Mouse (Mus musculus) neural tube, embryonic 14.5 days (tissue): ENCODE results near the gene Pawr. TPM values are rescaled to one million over a fixed set of nuclear protein-coding genes. Genes with fewer than 3 reads are reported as not detected.

Experiments
- ATAC-seq: fragments of 200-750 bp; cut with Nextera tagmentation; 2 replicates; pipeline ENCODE4 v1.8.0; 2017; ENCODE audit warnings: low read depth, mild to moderate bottlenecking, moderate TSS enrichment, moderate library complexity
- H3K27ac ChIP-seq: fragments of 300-500 bp; sonication (generic); 2 replicates; pipeline ENCODE4 v1.5.1; 2014; ENCODE audit warnings: low read depth, mild to moderate bottlenecking, control low read depth, low read length, moderate library complexity, mixed read lengths
- H3K27me3 ChIP-seq: fragments of 300-500 bp; sonication (generic); 2 replicates; pipeline ENCODE4 v1.6.1; 2014; ENCODE audit warnings: low read length; ENCODE audit not compliant: control insufficient read depth, insufficient read depth
- H3K36me3 ChIP-seq: fragments of 300-500 bp; sonication (generic); 2 replicates; pipeline ENCODE4 v1.6.1; 2014; ENCODE audit warnings: low read length, mixed read lengths; ENCODE audit not compliant: control insufficient read depth, insufficient read depth
- H3K4me1 ChIP-seq: fragments of 300-500 bp; sonication (generic); 2 replicates; pipeline ENCODE4 v1.6.1; 2014; ENCODE audit warnings: low read length; ENCODE audit not compliant: control insufficient read depth, insufficient read depth
- H3K4me2 ChIP-seq: fragments of 300-500 bp; sonication (generic); 2 replicates; pipeline ENCODE4 v1.6.1; 2014; ENCODE audit warnings: mild to moderate bottlenecking, low read depth, low read length, control low read depth
- H3K4me3 ChIP-seq: fragments of 300-500 bp; sonication (generic); 2 replicates; pipeline ENCODE4 v1.5.1; 2014; ENCODE audit warnings: low read depth, low read length, control low read depth, mixed read lengths
- H3K9ac ChIP-seq: fragments of 300-500 bp; sonication (generic); replicated peaks from 2 replicates; pipeline ENCODE4 v1.6.1; 2014; ENCODE audit warnings: low read depth, mild to moderate bottlenecking, control low read depth, low read length, mixed read lengths
- H3K9me3 ChIP-seq: fragments of 300-500 bp; sonication (generic); 2 replicates; pipeline ENCODE4 v1.6.1; 2016; ENCODE audit warnings: low read length; ENCODE audit not compliant: control insufficient read depth
- WGBS: fragments of 180-500 bp; shearing (Covaris S2); extraction: QIAGEN DNeasy Blood & Tissue Kit; methylation state at CpG from one replicate; pipeline ENCODE4 v1.1.7; 2014; 5-methylcytosine and 5-hydroxymethylcytosine counted together
- polyA plus RNA-seq: library from polyadenylated mRNA; unstranded; fragments of >200 nt; fragmentation: Nextera tagmentation; extraction: Ambion mirVana; gene quantifications from 2 replicates; pipeline ENCODE4 v1.2.1, GENCODE M21; 2014

Pawr gene
- 3.8 and 4.1 TPM in 2 replicates for polyA plus RNA-seq

GRCm38 (mm10) chr10:108331784-108332561 is at the start of gene Pawr:
Gene Pawr, plus strand, starts transcription at chr10:108332121.
- H3K4me3 ChIP-seq: peak within 1 kb of the TSS; percentile 76
- no peaks in the 10 kb centered on the region for H3K9me3 ChIP-seq
- H3K27me3 ChIP-seq: peaks cover 2% of the 10 kb centered on the region; the same call in 1 of the 2 replicates
- H3K4me1 ChIP-seq: peaks cover 4% of the 10 kb centered on the region; the same call in 1 of the 2 replicates
- H3K27ac ChIP-seq: 0 out of 2 replicates have a peak within 1 kb of the TSS, but pooled peaks have one; percentile 44
- WGBS: 0% methylated on average over 67 of the region's 85 CpGs
- no peaks in the 10 kb centered on the region for H3K36me3 ChIP-seq
- ATAC-seq: peak; percentile 87
- H3K9ac ChIP-seq: peak within 1 kb of the TSS; percentile 62
- peak within 1 kb of the TSS; percentile 96 for H3K4me2 ChIP-seq

- WGBS: 95% methylated on average over 6 of the region's 6 CpGs
- Histone ChIP-seq H3K4me1 (no peaks in the 10 kb centered on the region), H3K36me3 (peaks cover 15% of the 10 kb centered on the region; the same call in 1 of the 2 replicates)
Observed at GRCm38 (mm10) chr10:108282351-108282750, 49.6 kb upstream of the Pawr start.

GRCm38 (mm10) chr10:108283418-108283817 is 48.5 kb upstream of the Pawr start:
- ATAC-seq: no peak
- Histone ChIP-seq H3K27me3 (no peaks in the 10 kb centered on the region), H3K9me3 (no peaks in the 10 kb centered on the region), H3K9ac (no peak overlapping the region), H3K4me3 (no peak overlapping the region), H3K36me3 (peaks cover 7% of the 10 kb centered on the region; the same call in 1 of the 2 replicates), H3K4me2 (no peak overlapping the region), H3K4me1 (no peaks in the 10 kb centered on the region), H3K27ac (no peak overlapping the region)
- 95% methylated on average over 2 of the region's 2 CpGs for WGBS

More at GRCm38 (mm10) chr10:108282351-108282750, 49.6 kb upstream of the Pawr start:
- Histone ChIP-seq H3K4me3 (no peak overlapping the region), H3K9me3 (no peaks in the 10 kb centered on the region), H3K27ac (no peak overlapping the region), H3K27me3 (no peaks in the 10 kb centered on the region), H3K9ac (no peak overlapping the region), H3K4me2 (no peak overlapping the region)
- ATAC-seq: no peak

GRCm38 (mm10) chr10:108283837-108284236 is 48.1 kb upstream of the Pawr start:
- no peaks in the 10 kb centered on the region for H3K9me3 ChIP-seq
- H3K4me2 ChIP-seq: no peak overlapping the region
- H3K27me3 ChIP-seq: no peaks in the 10 kb centered on the region
- no peak overlapping the region for H3K4me3 ChIP-seq
- no peaks in the 10 kb centered on the region for H3K4me1 ChIP-seq
- H3K27ac ChIP-seq: no peak overlapping the region
- H3K9ac ChIP-seq: no peak overlapping the region
- WGBS: 70% methylated on average over 4 of the region's 4 CpGs
- H3K36me3 ChIP-seq: peaks cover 7% of the 10 kb centered on the region; the same call in 1 of the 2 replicates
- no peak for ATAC-seq

- no peak for ATAC-seq
- Histone ChIP-seq H3K9ac (no peak overlapping the region), H3K9me3 (no peaks in the 10 kb centered on the region), H3K4me2 (no peak overlapping the region), H3K27me3 (no peaks in the 10 kb centered on the region), H3K36me3 (peaks cover 7% of the 10 kb centered on the region; the same call in 1 of the 2 replicates), H3K4me3 (no peak overlapping the region), H3K27ac (no peak overlapping the region), H3K4me1 (no peaks in the 10 kb centered on the region)
- WGBS: 59% methylated on average over 4 of the region's 4 CpGs
Observed at GRCm38 (mm10) chr10:108284445-108284844, 47.5 kb upstream of the Pawr start.

- Histone ChIP-seq H3K27me3 (no peaks in the 10 kb centered on the region), H3K4me2 (no peak overlapping the region), H3K9ac (no peak overlapping the region), H3K4me1 (no peaks in the 10 kb centered on the region), H3K4me3 (no peak overlapping the region), H3K9me3 (no peaks in the 10 kb centered on the region), H3K36me3 (peaks cover 5% of the 10 kb centered on the region; the same call in 1 of the 2 replicates), H3K27ac (no peak overlapping the region)
- 88% methylated on average over 5 of the region's 5 CpGs for WGBS
- no peak for ATAC-seq
Observed at GRCm38 (mm10) chr10:108284977-108285376, 46.9 kb upstream of the Pawr start.

GRCm38 (mm10) chr10:108286658-108287437 is 45.1 kb upstream of the Pawr start:
- 68% methylated on average over 11 of the region's 11 CpGs for WGBS
- H3K27ac ChIP-seq: no peak overlapping the region
- ATAC-seq: no peak

GRCm38 (mm10) chr10:108287438-108287801 is 44.5 kb upstream of the Pawr start:
- WGBS: 78% methylated on average over 4 of the region's 4 CpGs
- H3K36me3 ChIP-seq: no peaks in the 10 kb centered on the region
- H3K4me1 ChIP-seq: no peaks in the 10 kb centered on the region
- H3K27ac ChIP-seq: no peak overlapping the region
- no peaks in the 10 kb centered on the region for H3K9me3 ChIP-seq
- ATAC-seq: no peak
- H3K4me2 ChIP-seq: no peak overlapping the region
- no peak overlapping the region for H3K9ac ChIP-seq
- H3K27me3 ChIP-seq: no peaks in the 10 kb centered on the region
- H3K4me3 ChIP-seq: no peak overlapping the region

More at GRCm38 (mm10) chr10:108286658-108287437, 45.1 kb upstream of the Pawr start:
- Histone ChIP-seq H3K4me3 (no peak overlapping the region), H3K9ac (no peak overlapping the region), H3K27me3 (no peaks in the 10 kb centered on the region), H3K4me1 (no peaks in the 10 kb centered on the region), H3K4me2 (no peak overlapping the region), H3K36me3 (no peaks in the 10 kb centered on the region), H3K9me3 (no peaks in the 10 kb centered on the region)

- no peak for ATAC-seq
- no peaks in the 10 kb centered on the region for H3K4me1 ChIP-seq
- H3K36me3 ChIP-seq: no peaks in the 10 kb centered on the region
- H3K27me3 ChIP-seq: no peaks in the 10 kb centered on the region
- H3K4me3 ChIP-seq: no peak overlapping the region
- no peak overlapping the region for H3K4me2 ChIP-seq
- H3K27ac ChIP-seq: no peak overlapping the region
- H3K9ac ChIP-seq: no peak overlapping the region
- WGBS: 97% methylated on average over 13 of the region's 13 CpGs
- H3K9me3 ChIP-seq: no peaks in the 10 kb centered on the region
Observed at GRCm38 (mm10) chr10:108290046-108290445, 41.9 kb upstream of the Pawr start.
